Mouse (Mus musculus) limb, embryonic 10.5 days (tissue): ENCODE results near the gene Gm9817. TPM values are rescaled to one million over a fixed set of nuclear protein-coding genes. Genes with fewer than 3 reads are reported as not detected.

Experiments used
- DNase-seq: peaks from one replicate; pipeline ENCODE4 v3.0.0-alpha.2; 2017; ENCODE audit warnings: low spot score
- H3K27ac ChIP-seq: fragments of 300-500 bp; sonication (generic); 2 replicates; pipeline ENCODE4 v1.5.1; 2016; ENCODE audit warnings: mild to moderate bottlenecking
- H3K27me3 ChIP-seq: fragments of 300-500 bp; sonication (generic); 2 replicates; pipeline ENCODE4 v1.6.1; 2016; ENCODE audit warnings: low read depth, mild to moderate bottlenecking; ENCODE audit not compliant: poor library complexity, severe bottlenecking
- H3K36me3 ChIP-seq: fragments of 300-500 bp; sonication (generic); 2 replicates; pipeline ENCODE4 v1.6.1; 2016; ENCODE audit warnings: mild to moderate bottlenecking, moderate library complexity
- H3K4me1 ChIP-seq: fragments of 300-500 bp; sonication (generic); 2 replicates; pipeline ENCODE4 v1.6.1; 2016
- H3K4me3 ChIP-seq: fragments of 300-500 bp; sonication (generic); 2 replicates; pipeline ENCODE4 v1.5.1; 2016; ENCODE audit warnings: mild to moderate bottlenecking, moderate library complexity
- H3K9me3 ChIP-seq: fragments of 300-500 bp; sonication (generic); replicated peaks from 2 replicates; pipeline ENCODE4 v1.6.1; 2016; ENCODE audit warnings: mild to moderate bottlenecking
- WGBS: fragments of 180-500 bp; shearing (Covaris S2); methylation state at CpG from one replicate; pipeline ENCODE4 v1.1.7; 2016; 5-methylcytosine and 5-hydroxymethylcytosine counted together
- polyA plus RNA-seq: library from polyadenylated mRNA; unstranded; fragments of >200 nt; fragmentation: Nextera tagmentation; extraction: Ambion mirVana; gene quantifications from 2 replicates; pipeline ENCODE4 v1.2.1, GENCODE M21; 2016

Gm9817 gene
- polyA plus RNA-seq, 1 experiment from 2014 or later = not detected

DNA sequence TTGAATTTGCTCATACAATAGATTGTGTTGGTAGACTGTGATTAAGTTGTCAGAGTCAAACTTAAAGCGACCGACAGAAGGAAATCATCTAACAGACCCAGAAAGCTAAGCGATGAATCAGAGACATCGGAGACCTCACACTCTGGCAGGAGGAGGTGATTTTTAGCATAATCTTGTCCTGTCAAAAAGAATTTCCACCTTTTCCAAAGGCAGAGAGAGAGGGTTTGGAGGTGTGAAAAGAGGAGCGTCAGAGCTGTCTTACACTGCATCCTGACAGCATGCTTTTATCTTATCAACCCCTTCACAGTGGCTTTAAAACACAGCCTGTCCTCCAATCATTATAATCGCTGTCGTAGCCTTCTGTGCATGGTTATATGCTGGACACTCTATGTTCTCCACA, 25.7 kb upstream of the Gm9817 start:
- H3K36me3 ChIP-seq = no peaks in the 10 kb centered on the region
- H3K4me3 ChIP-seq = no peak overlapping the region
- H3K27ac ChIP-seq = no peak overlapping the region
- no peaks in the 10 kb centered on the region for H3K4me1 ChIP-seq
- no peaks in the 10 kb centered on the region for H3K9me3 ChIP-seq
- no peak for DNase-seq
- 79% methylated on average over 7 of the region's 7 CpGs for WGBS
- no peaks in the 10 kb centered on the region for H3K27me3 ChIP-seq

DNA sequence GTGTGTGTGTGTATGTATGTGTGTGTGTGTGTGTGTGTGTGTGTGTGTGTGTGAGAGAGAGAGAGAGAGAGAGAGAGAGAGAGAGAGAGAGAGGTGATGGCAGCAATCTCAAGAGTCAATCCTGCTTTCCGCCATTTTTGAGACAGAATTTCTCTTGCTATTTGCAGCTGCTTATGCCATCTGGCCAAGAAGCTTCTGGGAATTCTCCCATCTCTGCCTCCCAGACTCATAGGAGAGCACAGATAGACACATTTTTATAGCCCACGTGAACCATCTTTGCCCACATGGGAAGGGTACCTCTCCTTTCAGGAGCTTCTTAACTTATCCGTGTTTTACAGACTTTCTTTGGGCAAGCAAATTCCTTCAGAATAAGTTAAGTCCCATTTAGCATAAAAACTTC, 24.6 kb upstream of the Gm9817 start:
- Histone ChIP-seq H3K27ac (no peak overlapping the region), H3K4me1 (no peaks in the 10 kb centered on the region), H3K27me3 (no peaks in the 10 kb centered on the region), H3K9me3 (no peaks in the 10 kb centered on the region), H3K36me3 (no peaks in the 10 kb centered on the region), H3K4me3 (no peak overlapping the region)
- WGBS = 88% methylated on average over 3 of the region's 3 CpGs
- DNase-seq = no peak

DNA sequence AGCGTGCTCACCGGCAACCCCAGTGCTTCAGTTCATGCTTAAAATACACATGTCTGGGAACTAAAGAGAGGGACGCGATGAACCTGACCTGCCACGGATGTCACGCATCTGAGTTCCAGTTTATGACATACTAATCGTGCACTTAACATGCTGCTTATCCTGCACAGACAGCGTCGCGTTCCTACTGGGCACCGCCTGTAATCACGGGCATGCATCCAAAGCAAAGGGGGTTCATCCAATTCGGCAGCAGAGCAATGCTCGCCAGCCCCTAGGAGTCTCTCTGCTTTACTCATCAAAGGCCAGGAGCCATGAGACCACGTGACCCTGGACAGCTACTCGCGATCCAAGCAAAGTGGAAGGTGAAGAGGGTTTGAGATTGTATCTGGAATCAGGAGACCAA, 19.3 kb upstream of the Gm9817 start:
- Histone ChIP-seq H3K4me3 (no peak overlapping the region), H3K9me3 (no peaks in the 10 kb centered on the region), H3K27me3 (no peaks in the 10 kb centered on the region), H3K4me1 (no peaks in the 10 kb centered on the region), H3K27ac (no peak overlapping the region), H3K36me3 (no peaks in the 10 kb centered on the region)
- 89% methylated on average over 17 of the region's 17 CpGs for WGBS
- no peak for DNase-seq

DNA sequence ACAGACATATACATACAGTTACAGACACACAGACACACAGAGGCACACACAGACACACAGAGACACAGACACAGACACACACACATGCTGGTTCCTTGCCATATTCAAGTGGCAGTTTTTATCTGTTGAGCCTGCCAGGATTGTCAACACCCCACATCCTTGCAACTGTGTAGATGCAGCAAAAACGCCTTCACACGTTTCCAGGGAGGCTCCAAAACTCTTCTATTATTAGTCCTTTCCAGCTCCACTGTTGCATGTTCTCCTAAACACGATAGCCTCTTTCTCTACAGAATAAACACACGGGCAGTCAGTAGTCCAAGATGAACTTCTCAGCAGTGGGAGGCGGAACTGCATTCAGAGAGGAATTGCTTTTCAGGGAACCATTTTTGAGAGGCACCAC, 15.3 kb upstream of the Gm9817 start:
- DNase-seq = no peak

DNA sequence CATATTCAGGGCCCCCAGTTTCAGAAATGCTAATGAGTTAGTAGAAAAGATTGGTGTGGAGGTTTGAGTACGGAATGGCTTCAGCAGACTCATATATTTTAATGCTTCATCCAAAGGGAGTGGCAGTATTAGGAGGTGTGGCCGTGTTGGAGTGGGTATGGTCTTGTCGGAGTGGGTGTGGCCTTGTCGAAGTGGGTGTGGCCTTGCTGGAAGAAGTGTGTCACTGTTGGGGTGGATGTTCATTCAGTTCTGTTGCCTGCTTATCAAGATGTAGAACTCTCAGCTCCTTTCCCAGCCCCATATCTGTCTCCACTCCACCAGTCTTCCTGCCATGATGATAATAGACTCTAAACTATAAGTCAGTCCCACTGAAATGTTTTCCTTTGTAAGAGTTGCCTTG, 13.5 kb upstream of the Gm9817 start:
- H3K27ac ChIP-seq = no peak overlapping the region
- no peak overlapping the region for H3K4me3 ChIP-seq
- no peaks in the 10 kb centered on the region for H3K4me1 ChIP-seq
- H3K36me3 ChIP-seq = no peaks in the 10 kb centered on the region
- no peaks in the 10 kb centered on the region for H3K27me3 ChIP-seq
- WGBS = 94% methylated on average over 4 of the region's 4 CpGs
- no peaks in the 10 kb centered on the region for H3K9me3 ChIP-seq
- DNase-seq = no peak

More for the DNA sequence above, 15.3 kb upstream of the Gm9817 start:
- WGBS = 89% methylated on average over 5 of the region's 5 CpGs
- Histone ChIP-seq H3K27ac (no peak overlapping the region), H3K4me3 (no peak overlapping the region), H3K27me3 (no peaks in the 10 kb centered on the region), H3K4me1 (no peaks in the 10 kb centered on the region), H3K9me3 (no peaks in the 10 kb centered on the region), H3K36me3 (no peaks in the 10 kb centered on the region)

DNA sequence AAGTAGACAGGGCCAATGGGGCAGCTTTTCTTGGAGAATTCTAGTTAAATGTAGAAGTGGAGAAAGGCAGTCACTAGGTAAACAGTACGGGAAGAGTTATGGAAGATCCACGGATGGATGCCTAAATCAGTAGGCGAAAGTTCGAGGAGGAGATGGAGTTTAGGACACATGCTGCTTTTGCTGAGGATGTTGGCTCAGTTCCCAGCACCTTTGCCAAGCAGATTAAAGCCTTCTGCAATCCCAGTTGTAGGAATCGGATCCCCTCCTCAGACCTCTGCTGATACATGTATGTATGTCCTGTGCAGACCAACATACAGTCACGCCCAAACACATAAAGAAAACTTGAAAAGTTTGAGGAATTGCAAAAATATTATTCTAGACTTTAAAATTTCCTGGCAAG, 8.1 kb upstream of the Gm9817 start:
- H3K4me1 ChIP-seq = no peaks in the 10 kb centered on the region
- H3K36me3 ChIP-seq = no peaks in the 10 kb centered on the region
- no peak overlapping the region for H3K4me3 ChIP-seq
- DNase-seq = no peak
- H3K27me3 ChIP-seq = no peaks in the 10 kb centered on the region
- no peaks in the 10 kb centered on the region for H3K9me3 ChIP-seq
- H3K27ac ChIP-seq = no peak overlapping the region
- 87% methylated on average over 6 of the region's 6 CpGs for WGBS

DNA sequence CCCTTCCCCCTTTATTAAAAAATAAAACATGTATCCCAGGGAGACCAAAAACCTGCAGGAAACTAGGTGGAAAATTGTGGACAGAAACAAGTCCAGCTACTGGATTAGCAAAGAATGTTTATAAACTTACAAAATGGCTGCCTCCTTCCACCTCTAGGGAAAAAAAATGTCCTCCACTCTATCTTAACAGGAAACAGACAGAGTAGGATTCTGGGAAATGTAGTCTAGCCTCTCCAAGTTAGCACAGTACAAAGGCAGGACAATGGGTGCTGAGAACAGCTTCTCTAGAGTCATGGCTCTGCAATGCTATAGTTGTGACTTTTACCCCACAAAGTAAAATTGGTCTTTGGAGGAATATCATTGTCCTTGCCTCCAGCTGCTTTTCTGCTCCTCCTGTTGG, 3.5 kb upstream of the Gm9817 start:
- DNase-seq = no peak
- Histone ChIP-seq H3K4me1 (no peaks in the 10 kb centered on the region), H3K4me3 (no peak overlapping the region), H3K9me3 (no peaks in the 10 kb centered on the region), H3K27me3 (peaks cover 20% of the 10 kb centered on the region), H3K27ac (no peak overlapping the region), H3K36me3 (no peaks in the 10 kb centered on the region)

DNA sequence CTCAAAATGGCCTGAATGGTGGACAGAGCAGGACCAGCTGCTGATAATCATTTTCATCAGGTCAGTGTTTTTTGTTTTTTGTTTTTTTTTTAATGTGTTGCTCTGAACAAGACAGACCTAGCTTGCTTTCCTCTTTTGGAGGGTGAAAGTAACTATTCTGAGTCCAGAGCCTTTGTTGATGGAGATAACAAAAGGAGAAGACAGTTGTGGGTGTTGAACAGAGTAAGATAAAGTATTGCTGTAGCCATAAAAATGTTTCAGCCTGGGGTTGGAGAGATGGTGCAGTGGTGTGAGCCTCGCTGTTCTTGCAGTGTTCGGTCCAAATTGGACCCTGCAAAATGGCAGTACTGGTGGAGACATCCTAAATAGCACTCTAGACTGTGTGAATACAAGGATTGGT, 2.8 kb upstream of the Gm9817 start:
- 97% methylated on average over 2 of the region's 2 CpGs for WGBS
- H3K36me3 ChIP-seq = no peaks in the 10 kb centered on the region
- no peaks in the 10 kb centered on the region for H3K9me3 ChIP-seq
- no peaks in the 10 kb centered on the region for H3K4me1 ChIP-seq
- H3K27me3 ChIP-seq = peaks cover 21% of the 10 kb centered on the region
- H3K4me3 ChIP-seq = no peak overlapping the region
- no peak for DNase-seq
- H3K27ac ChIP-seq = no peak overlapping the region

DNA sequence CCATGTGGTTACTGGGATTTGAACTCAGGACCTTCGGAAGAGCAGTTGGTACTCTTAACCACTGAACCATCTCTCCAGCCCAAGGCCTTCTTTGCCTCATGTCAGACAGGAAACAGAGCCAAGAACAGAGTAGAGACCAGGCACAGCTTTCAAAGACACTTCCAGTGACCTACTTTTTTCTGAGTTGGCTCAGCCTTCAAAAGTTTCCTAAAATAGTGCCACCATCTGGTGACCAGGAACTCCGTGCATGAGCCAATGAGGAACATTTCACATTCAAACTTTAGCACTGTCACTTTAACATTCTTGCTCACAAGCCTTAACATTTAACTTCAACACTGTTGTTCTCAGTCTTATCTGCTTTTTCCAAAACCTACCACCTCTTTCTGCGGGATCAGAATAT, 2.3 kb downstream of the Gm9817 start:
- WGBS = 96% methylated on average over 3 of the region's 3 CpGs
- no peak for DNase-seq
- H3K9me3 ChIP-seq = no peaks in the 10 kb centered on the region
- no peak overlapping the region for H3K27ac ChIP-seq
- H3K4me3 ChIP-seq = no peak overlapping the region
- peaks cover 26% of the 10 kb centered on the region for H3K27me3 ChIP-seq
- H3K36me3 ChIP-seq = no peaks in the 10 kb centered on the region
- H3K4me1 ChIP-seq = peaks cover 10% of the 10 kb centered on the region

DNA sequence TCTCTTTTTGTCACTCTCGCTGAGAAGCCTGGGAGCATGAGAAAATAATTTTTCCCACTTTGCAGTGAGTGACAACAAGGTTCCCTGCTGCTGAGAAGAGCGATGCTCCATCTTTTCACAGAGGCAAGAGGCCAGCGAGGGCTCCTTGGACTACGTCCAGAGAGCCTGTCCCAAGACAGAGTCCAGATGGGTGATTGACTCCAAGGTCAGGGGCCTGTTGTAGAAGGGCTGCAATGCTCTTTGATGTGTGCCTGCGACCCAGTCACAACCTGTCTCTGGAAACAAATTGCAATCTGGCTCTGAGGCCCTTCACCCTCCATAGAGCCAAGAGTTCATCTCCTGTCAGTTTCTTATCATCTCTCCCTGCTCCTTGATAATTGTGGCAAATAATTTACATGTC, 5.2 kb downstream of the Gm9817 start:
- Histone ChIP-seq H3K9me3 (no peaks in the 10 kb centered on the region), H3K4me1 (peaks cover 12% of the 10 kb centered on the region), H3K36me3 (no peaks in the 10 kb centered on the region), H3K4me3 (no peak overlapping the region), H3K27me3 (peaks cover 22% of the 10 kb centered on the region), H3K27ac (no peak overlapping the region)
- DNase-seq = no peak
- 9% methylated on average over 5 of the region's 5 CpGs for WGBS

DNA sequence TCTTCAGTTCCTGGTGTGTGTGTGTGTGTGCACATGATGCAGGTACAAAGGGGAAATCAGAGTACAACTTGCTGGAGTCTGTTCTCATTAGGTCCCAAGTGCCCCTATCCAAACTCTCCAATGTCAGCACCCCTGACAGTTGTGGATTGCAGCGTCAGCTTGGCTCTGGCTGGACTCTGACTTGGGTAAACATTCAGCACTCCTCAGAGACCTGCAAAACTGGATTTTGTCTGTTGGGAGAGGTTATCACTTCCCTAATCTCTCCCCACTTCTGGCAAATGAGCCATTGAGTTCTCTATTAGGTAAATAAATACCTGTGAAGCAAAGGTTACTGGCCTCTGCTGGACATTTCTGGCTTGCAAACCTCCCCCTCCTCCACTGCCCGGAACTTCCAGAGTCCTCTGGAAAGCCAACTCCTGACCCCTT, 10.3 kb downstream of the Gm9817 start:
- no peaks in the 10 kb centered on the region for H3K9me3 ChIP-seq
- H3K27me3 ChIP-seq = peaks cover 28% of the 10 kb centered on the region
- H3K4me3 ChIP-seq = no peak overlapping the region
- H3K4me1 ChIP-seq = peaks cover 27% of the 10 kb centered on the region
- H3K36me3 ChIP-seq = no peaks in the 10 kb centered on the region
- DNase-seq = no peak
- 7% methylated on average over 2 of the region's 2 CpGs for WGBS
- no peak overlapping the region for H3K27ac ChIP-seq

DNA sequence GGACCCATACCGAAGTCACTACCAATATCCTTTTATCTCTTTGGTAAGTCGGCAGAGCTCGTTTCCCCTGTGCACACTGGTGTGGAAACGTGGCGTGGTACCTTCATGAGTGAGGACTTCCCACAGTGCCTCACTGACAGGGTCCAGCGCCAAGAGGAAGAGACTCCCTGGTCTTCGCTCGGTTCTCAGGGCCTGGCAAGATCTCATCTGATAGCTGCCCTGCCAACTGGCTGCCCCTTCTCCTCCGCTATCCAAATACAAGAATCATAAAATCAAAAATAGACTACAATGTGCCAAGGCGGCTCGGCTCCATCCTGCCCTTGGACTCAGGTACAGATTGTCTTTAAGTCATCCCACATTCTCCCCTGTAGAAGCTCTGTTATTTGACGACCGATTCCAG, 11.4 kb downstream of the Gm9817 start:
- Histone ChIP-seq H3K9me3 (no peaks in the 10 kb centered on the region), H3K27ac (no peak overlapping the region), H3K36me3 (no peaks in the 10 kb centered on the region), H3K4me1 (peaks cover 26% of the 10 kb centered on the region), H3K27me3 (peaks cover 27% of the 10 kb centered on the region), H3K4me3 (no peak overlapping the region)
- no peak for DNase-seq
- 48% methylated on average over 13 of the region's 13 CpGs for WGBS

DNA sequence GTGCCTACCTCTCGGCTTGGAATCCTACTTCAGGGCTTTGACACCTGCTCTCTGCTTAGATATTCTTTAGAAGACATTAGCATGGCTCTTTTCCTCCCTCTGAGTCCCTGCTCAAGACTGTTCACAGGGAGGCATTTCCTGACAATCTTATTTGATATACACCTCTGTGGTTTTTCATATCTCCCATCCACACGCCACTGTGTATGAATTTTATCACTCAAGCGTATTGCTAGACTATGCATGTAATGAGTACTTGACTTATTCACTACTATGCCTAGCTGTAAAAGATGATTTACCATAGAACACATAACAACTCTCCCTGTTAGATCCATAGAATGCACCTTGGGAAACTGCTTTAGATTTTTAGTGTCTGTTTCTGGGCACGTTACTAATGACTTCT, 14.3 kb downstream of the Gm9817 start:
- Histone ChIP-seq H3K4me3 (no peak overlapping the region), H3K27me3 (peaks cover 19% of the 10 kb centered on the region), H3K9me3 (no peaks in the 10 kb centered on the region), H3K4me1 (peaks cover 26% of the 10 kb centered on the region), H3K36me3 (no peaks in the 10 kb centered on the region), H3K27ac (no peak overlapping the region)
- WGBS = 94% methylated on average over 4 of the region's 4 CpGs
- no peak for DNase-seq

DNA sequence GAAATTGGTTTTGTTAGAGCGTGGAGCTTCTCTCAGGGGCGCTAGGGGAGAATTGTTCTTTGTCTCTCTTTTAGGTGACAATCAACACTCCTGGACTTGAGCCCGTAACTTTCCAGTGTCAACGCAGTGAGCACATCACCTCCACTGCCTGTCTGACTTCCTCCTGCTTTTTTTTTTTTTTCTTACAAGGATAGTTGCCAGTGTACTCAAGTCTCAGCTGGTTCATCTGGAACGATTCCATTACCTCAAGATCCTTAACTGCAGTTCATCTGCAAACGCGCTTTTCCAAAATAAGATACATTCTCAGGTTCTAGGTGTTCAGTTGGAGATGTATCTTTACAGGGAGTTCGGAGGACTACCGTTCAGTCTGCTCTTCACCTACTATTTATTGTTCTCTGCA, 16.5 kb downstream of the Gm9817 start:
- H3K27ac ChIP-seq = no peak overlapping the region
- peaks cover 14% of the 10 kb centered on the region for H3K4me1 ChIP-seq
- 89% methylated on average over 9 of the region's 9 CpGs for WGBS
- peaks cover 19% of the 10 kb centered on the region for H3K27me3 ChIP-seq
- DNase-seq = no peak
- no peaks in the 10 kb centered on the region for H3K36me3 ChIP-seq
- H3K9me3 ChIP-seq = no peaks in the 10 kb centered on the region
- no peak overlapping the region for H3K4me3 ChIP-seq
